Mouse (Mus musculus) liver, embryonic 13.5 days (tissue): Measurements from ENCODE around the gene Arhgap20. TPM values are rescaled to one million over a fixed set of nuclear protein-coding genes. Genes with fewer than 3 reads are reported as not detected.

Experiments used
- ATAC-seq: fragments of 200-750 bp; cut with Nextera tagmentation; 2 replicates; pipeline ENCODE4 v1.8.0; 2017; ENCODE audit warnings: low read depth, mild to moderate bottlenecking, moderate number of reproducible peaks, moderate library complexity
- DNase-seq: peaks from one replicate; pipeline ENCODE4 v3.0.0; 2022
- H3K27ac ChIP-seq: fragments of 300-500 bp; sonication (generic); 2 replicates; pipeline ENCODE4 v1.5.1; 2015; ENCODE audit warnings: moderate library complexity, mild to moderate bottlenecking, inconsistent platforms
- H3K27me3 ChIP-seq: fragments of 300-500 bp; sonication (generic); 2 replicates; pipeline ENCODE4 v1.6.1; 2015; ENCODE audit warnings: mild to moderate bottlenecking, inconsistent platforms
- H3K36me3 ChIP-seq: fragments of 300-500 bp; sonication (generic); 2 replicates; pipeline ENCODE4 v1.6.1; 2015; ENCODE audit warnings: mild to moderate bottlenecking, inconsistent platforms
- H3K4me1 ChIP-seq: fragments of 300-500 bp; sonication (generic); replicated peaks from 2 replicates; pipeline ENCODE4 v1.6.1; 2015; ENCODE audit warnings: inconsistent platforms
- H3K4me2 ChIP-seq: fragments of 300-500 bp; sonication (generic); 2 replicates; pipeline ENCODE4 v1.6.1; 2015; ENCODE audit warnings: inconsistent platforms, mild to moderate bottlenecking, moderate library complexity
- H3K4me3 ChIP-seq: fragments of 300-500 bp; sonication (generic); replicated peaks from 2 replicates; pipeline ENCODE4 v1.5.1; 2015; ENCODE audit warnings: mild to moderate bottlenecking, inconsistent platforms
- H3K9ac ChIP-seq: fragments of 300-500 bp; sonication (generic); 2 replicates; pipeline ENCODE4 v1.6.1; 2015; ENCODE audit warnings: mild to moderate bottlenecking, inconsistent platforms
- H3K9me3 ChIP-seq: fragments of 300-500 bp; sonication (generic); replicated peaks from 2 replicates; pipeline ENCODE4 v1.6.1; 2016; ENCODE audit warnings: inconsistent platforms
- WGBS: fragments of 180-500 bp; shearing (Covaris S2); methylation state at CpG from one replicate; pipeline ENCODE4 v1.1.7; 2015; ENCODE audit not compliant: insufficient replicate concordance; 5-methylcytosine and 5-hydroxymethylcytosine counted together
- polyA plus RNA-seq: library from polyadenylated mRNA; unstranded; fragments of >200 nt; fragmentation: Nextera tagmentation; extraction: Ambion mirVana; gene quantifications from 2 replicates; pipeline ENCODE4 v1.2.1, GENCODE M21; 2015

Arhgap20 gene
- polyA plus RNA-seq, 1 experiment from 2014 or later = 0.12 TPM

DNA sequence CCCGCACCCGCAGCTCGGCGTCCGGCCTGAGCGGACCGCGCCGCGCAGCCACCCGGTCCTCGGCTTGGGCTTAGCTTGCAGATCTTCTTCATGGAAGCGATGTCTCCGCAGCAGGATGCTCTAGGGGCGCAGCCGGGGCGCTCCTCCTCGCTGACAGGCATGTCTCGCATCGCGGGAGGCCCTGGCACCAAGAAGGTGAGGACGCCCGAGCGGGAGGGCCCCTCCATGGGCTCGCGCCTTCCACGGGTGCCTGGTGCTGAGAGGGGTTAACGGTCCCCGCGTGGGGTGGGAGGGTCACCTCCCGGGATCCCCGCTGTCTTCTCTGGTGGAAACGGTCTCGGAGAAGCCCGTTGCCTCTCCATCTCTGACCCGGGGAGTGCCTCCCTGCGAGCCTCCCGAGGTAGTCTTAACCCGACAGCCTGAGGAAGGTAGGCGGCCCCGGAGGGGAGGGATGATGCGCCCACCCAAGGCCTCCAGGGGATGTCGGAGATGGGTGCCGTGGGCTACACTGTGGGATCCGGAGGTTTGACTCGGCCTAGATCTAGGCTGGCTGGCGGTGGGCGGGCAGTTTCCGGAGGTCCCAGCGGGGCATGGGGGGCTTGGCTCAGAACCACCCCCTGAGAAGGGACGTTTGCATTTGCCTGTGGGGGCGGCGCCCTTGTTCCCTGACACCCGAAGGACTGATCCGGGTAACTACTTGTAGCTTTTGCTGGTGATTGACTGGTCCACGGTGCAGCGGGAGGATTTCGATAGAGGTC, 459 bp downstream of the Arhgap20 start:
- H3K4me1 ChIP-seq = peaks cover 14% of the 10 kb centered on the region
- H3K4me2 ChIP-seq = peak overlapping the region; percentile 83
- H3K27ac ChIP-seq = no peak overlapping the region
- H3K36me3 ChIP-seq = no peaks in the 10 kb centered on the region
- peak overlapping the region; percentile 61 for H3K4me3 ChIP-seq
- peaks cover 78% of the 10 kb centered on the region for H3K27me3 ChIP-seq
- DNase-seq (peak; percentile 9), ATAC-seq (no peak; the same call in 1 of the 2 replicates)
- no peaks in the 10 kb centered on the region for H3K9me3 ChIP-seq
- 1% methylated on average over 58 of the region's 58 CpGs for WGBS
- H3K9ac ChIP-seq = no peak overlapping the region

DNA sequence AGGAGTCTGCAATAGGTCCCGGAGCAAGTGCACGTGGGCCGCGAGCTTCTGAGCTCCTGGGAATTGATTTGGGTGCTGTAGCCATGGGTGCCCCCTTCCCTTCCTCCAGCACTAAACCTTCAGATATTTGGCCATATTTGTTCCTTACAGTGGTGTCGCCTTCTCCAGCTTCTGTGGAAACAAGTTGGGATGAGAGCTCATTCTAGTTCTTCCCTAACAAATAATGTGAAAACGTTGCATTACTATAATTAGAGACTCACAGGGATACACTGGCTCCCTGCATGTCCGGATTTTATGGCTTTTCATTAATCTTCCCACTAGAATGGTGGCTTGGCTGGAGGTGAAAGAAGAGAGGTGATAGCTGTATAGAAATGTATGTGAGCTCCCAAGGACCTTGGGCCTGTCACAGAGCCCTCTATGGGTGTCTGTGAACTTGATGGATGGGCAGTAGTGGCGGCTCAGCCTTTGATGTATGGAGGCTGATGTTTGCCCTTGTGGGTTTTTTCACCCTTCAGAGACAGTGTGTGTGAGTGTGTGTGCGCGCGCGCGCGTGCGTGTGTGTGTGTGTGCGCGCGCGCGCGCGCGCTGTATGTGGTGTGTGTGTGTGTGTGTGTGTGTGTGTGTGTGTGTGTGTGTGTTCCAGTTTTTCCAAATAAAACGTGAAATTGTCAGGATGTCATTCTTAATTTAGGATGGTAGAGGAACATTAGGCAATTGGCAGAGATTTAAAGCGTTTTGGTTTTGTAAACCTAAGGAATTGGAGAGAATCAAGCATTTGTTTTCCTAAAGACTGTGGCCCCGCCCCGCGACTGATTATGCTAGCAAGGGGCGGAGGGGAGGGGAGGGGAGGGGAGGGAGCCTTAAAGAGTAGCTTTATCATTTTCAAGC, 1.3 kb downstream of the Arhgap20 start:
- Histone ChIP-seq H3K27ac (no peak overlapping the region), H3K9me3 (no peaks in the 10 kb centered on the region), H3K4me1 (peaks cover 14% of the 10 kb centered on the region), H3K4me2 (peak overlapping the region; percentile 83), H3K4me3 (peak overlapping the region; percentile 61), H3K9ac (no peak overlapping the region), H3K36me3 (no peaks in the 10 kb centered on the region), H3K27me3 (peaks cover 71% of the 10 kb centered on the region)
- 2% methylated on average over 27 of the region's 29 CpGs for WGBS
- ATAC-seq = no peak
- no peak for DNase-seq

DNA sequence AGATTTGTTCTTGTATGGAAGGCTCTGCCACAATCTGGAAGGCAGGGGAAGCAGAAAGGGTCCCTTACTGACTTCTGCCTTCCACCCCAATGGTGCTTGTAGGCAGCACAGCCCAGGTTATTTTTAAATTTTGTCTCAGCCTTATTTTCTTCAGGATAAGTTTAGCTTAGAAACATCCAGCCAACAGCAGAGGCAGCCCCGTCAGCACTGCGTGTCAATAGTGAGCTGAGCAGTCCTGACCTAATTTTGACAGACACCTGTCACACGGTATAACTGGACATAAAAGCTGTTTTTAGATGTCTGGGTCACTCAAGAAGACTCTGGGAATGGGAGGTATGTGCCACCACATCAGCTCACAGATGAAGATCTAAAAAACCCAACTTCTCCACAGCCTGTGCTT, 9.1 kb downstream of the Arhgap20 start:
- Histone ChIP-seq H3K4me1 (no peaks in the 10 kb centered on the region), H3K27me3 (no peaks in the 10 kb centered on the region), H3K4me2 (no peak overlapping the region), H3K4me3 (no peak overlapping the region), H3K36me3 (no peaks in the 10 kb centered on the region), H3K9me3 (no peaks in the 10 kb centered on the region), H3K27ac (no peak overlapping the region), H3K9ac (no peak overlapping the region)
- WGBS = 67% methylated on average over 3 of the region's 3 CpGs
- DNase-seq (no peak), ATAC-seq (no peak)

DNA sequence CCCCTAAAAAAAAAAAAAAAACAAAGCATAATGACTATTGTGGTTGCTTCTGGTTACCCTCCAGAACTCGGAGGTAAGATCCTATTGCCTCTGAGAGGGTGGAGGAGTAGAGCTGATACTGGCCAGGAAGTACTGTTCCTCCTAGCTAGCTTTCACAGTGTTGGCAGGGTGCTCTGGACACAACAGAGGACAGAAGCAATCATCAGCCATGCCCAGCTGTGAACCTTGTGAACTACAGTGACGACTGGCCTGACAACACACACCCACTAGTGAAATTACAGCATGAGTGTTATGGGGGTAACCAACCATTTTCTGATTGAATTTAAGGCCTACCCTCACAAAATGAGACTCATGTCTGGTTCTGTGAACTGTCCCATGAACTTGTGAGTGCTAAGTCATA, 11.3 kb downstream of the Arhgap20 start:
- Histone ChIP-seq H3K4me2 (no peak overlapping the region), H3K4me3 (no peak overlapping the region), H3K9ac (no peak overlapping the region), H3K4me1 (no peaks in the 10 kb centered on the region), H3K27me3 (no peaks in the 10 kb centered on the region), H3K9me3 (no peaks in the 10 kb centered on the region), H3K36me3 (no peaks in the 10 kb centered on the region), H3K27ac (no peak overlapping the region)
- ATAC-seq (no peak), DNase-seq (no peak)
- 35% methylated on average over 2 of the region's 2 CpGs for WGBS

DNA sequence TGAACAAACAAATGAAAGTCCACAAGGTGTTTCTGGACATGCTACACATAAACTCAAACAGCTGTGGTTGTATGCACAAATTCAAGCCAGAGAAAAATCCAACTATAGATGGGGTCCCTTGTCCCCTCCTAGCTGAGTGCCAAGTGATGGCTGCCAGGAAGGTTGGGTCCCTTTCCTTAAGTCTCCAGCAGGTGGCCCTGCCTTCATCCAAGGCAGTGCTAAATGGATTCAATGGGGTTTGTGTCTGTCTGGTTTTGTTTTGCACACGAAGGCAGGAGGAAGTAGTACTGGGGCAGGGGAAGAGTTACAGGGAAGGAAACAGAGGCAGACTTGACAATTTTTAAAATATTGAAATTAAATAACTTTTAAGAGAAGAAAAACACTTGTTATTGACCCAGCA, 12.0 kb downstream of the Arhgap20 start:
- H3K4me1 ChIP-seq = no peaks in the 10 kb centered on the region
- no peaks in the 10 kb centered on the region for H3K27me3 ChIP-seq
- WGBS = 0% methylated on average over 1 of the region's 1 CpGs
- H3K27ac ChIP-seq = no peak overlapping the region
- H3K9ac ChIP-seq = no peak overlapping the region
- H3K4me2 ChIP-seq = no peak overlapping the region
- DNase-seq = no peak
- H3K4me3 ChIP-seq = no peak overlapping the region
- ATAC-seq = no peak
- no peaks in the 10 kb centered on the region for H3K36me3 ChIP-seq
- H3K9me3 ChIP-seq = no peaks in the 10 kb centered on the region

DNA sequence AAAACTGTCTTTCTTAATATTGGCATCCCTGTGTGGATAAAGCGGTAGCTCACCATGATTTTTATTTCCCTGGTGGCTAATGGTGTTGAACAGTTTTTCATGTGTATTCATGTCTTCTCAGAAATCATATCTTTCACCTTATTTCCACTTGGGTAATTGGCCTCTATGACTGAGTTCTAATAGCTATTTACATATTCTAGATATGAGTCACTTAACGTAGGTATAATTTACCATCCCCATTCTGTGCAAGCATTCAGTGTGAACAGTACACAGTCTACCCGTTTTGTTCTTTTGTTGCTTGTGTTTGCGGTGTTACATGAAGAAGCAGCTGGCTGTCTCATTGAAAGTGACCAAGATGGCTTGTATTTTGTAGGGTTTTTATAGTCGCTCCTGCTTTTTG, 14.1 kb downstream of the Arhgap20 start:
- Histone ChIP-seq H3K4me1 (no peaks in the 10 kb centered on the region), H3K4me3 (no peak overlapping the region), H3K27ac (no peak overlapping the region), H3K36me3 (no peaks in the 10 kb centered on the region), H3K9ac (no peak overlapping the region), H3K27me3 (no peaks in the 10 kb centered on the region), H3K4me2 (no peak overlapping the region), H3K9me3 (no peaks in the 10 kb centered on the region)
- no peak for ATAC-seq
- DNase-seq = no peak
- WGBS = 69% methylated on average over 5 of the region's 5 CpGs

DNA sequence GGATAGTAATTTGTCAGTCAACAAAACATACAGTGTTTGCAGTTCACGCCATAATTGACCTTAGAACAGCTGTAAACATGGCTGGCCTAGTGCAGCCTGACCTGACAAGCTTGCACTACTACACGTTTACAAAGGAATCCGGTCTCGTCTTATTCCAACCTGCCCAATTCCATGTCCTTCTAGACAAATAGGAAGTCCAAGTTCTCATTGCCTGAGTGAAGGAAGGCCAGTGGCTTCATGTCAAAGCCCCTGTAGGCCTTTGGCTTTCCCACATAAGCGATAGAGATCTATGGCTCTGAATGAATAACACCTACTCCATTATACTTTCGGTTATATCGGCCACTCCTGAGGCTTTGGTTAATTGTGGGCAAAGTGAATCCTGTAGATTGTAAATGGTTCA, 16.0 kb downstream of the Arhgap20 start:
- no peaks in the 10 kb centered on the region for H3K9me3 ChIP-seq
- 71% methylated on average over 7 of the region's 7 CpGs for WGBS
- H3K27me3 ChIP-seq = no peaks in the 10 kb centered on the region
- no peaks in the 10 kb centered on the region for H3K4me1 ChIP-seq
- no peak overlapping the region for H3K9ac ChIP-seq
- ATAC-seq (no peak), DNase-seq (no peak)
- no peak overlapping the region for H3K27ac ChIP-seq
- H3K36me3 ChIP-seq = no peaks in the 10 kb centered on the region
- no peak overlapping the region for H3K4me3 ChIP-seq
- no peak overlapping the region for H3K4me2 ChIP-seq

DNA sequence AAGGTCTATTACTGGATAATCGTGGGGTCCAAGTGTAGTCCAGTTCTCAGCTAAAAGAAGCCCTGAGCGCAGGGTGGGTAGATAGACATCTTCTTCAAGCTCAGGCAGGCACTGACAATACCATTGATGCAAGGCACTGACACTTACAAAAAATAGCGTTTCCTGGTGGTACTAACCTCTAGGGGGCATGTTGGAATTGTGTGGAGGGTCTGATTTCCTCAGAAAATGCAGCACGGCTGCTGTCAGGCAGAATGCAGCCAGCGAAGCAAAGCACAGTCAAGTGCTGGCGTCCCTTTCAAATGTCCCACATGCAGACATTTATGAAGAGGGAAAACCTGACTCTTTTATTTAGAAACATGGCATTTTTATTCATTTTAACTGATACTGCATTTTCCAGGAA, 22.2 kb downstream of the Arhgap20 start:
- Histone ChIP-seq H3K9me3 (no peaks in the 10 kb centered on the region), H3K9ac (no peak overlapping the region), H3K4me3 (no peak overlapping the region), H3K27ac (no peak overlapping the region), H3K4me1 (no peaks in the 10 kb centered on the region), H3K36me3 (no peaks in the 10 kb centered on the region), H3K27me3 (no peaks in the 10 kb centered on the region), H3K4me2 (no peak overlapping the region)
- DNase-seq = no peak
- WGBS = 41% methylated on average over 6 of the region's 6 CpGs
- no peak for ATAC-seq

DNA sequence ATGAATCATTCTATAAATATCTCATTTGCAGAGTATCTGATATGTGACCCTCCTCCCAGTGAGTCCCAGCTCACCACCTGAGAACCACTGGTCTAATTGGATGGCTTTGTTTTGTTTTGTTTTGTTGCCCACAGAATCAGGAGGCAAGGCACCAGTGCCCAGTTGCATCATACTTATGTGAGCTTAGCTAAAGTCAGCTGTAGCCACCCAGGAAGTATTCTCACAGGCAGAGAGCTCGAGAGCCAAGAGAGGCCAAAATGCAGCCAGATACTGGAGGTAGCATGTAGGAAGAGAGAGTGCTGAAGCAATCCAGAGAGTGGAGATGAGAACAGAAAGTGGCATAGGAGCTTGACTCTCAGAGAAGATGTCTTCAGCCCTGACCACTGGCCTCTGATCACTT, 23.3 kb downstream of the Arhgap20 start:
- Histone ChIP-seq H3K27me3 (no peaks in the 10 kb centered on the region), H3K9ac (no peak overlapping the region), H3K36me3 (no peaks in the 10 kb centered on the region), H3K9me3 (no peaks in the 10 kb centered on the region), H3K27ac (no peak overlapping the region), H3K4me3 (no peak overlapping the region), H3K4me1 (no peaks in the 10 kb centered on the region), H3K4me2 (no peak overlapping the region)
- no peak for DNase-seq
- no peak for ATAC-seq
- WGBS = 44% methylated on average over 1 of the region's 1 CpGs

DNA sequence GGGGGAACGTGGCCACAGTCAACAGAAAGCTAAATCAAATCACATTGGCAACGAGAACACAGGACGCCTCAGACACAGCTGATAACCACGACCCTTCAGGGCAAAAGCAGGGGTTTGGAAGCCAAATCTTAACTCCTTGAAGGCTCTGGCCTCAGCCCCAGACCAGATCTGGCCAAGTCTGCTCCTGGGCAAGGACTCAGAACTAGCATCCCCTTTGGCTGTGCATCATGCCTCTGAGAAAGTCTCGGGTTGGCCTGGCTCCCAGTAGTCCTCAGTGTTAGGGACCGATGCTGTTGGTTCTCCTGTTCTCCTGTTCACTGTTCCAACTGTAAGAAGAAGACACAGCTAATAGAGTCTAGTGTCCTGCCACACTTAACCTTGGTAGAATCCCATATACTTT, 30.1 kb downstream of the Arhgap20 start:
- no peak for ATAC-seq
- WGBS = 62% methylated on average over 6 of the region's 6 CpGs
- no peak overlapping the region for H3K4me2 ChIP-seq
- H3K36me3 ChIP-seq = no peaks in the 10 kb centered on the region
- H3K9ac ChIP-seq = no peak overlapping the region
- no peaks in the 10 kb centered on the region for H3K27me3 ChIP-seq
- no peak overlapping the region for H3K4me3 ChIP-seq
- no peak for DNase-seq
- no peaks in the 10 kb centered on the region for H3K4me1 ChIP-seq
- no peaks in the 10 kb centered on the region for H3K9me3 ChIP-seq
- H3K27ac ChIP-seq = no peak overlapping the region

DNA sequence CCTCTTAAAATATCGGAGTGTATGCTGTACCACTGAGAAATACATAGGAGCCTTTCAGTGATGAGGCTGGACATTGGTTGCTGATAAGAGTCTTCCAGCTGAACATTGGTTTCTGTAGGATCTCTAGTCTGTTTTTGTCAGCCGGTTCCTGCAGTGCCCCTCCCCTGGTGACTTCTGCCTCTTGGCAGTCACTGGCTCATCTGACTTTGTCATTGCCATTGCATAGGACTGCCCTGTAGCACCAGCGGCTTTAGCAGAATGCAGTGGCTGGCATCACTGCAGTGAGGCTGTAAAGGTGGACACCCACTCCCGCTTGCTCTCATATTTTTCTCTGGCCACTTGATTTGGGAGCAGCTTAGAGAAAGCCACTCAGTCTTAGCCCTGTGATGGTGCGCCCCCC, 33.1 kb downstream of the Arhgap20 start:
- no peaks in the 10 kb centered on the region for H3K9me3 ChIP-seq
- ATAC-seq (no peak), DNase-seq (no peak)
- 62% methylated on average over 5 of the region's 5 CpGs for WGBS
- H3K4me2 ChIP-seq = no peak overlapping the region
- H3K4me3 ChIP-seq = no peak overlapping the region
- H3K27ac ChIP-seq = no peak overlapping the region
- H3K36me3 ChIP-seq = no peaks in the 10 kb centered on the region
- H3K9ac ChIP-seq = no peak overlapping the region
- H3K27me3 ChIP-seq = no peaks in the 10 kb centered on the region
- no peaks in the 10 kb centered on the region for H3K4me1 ChIP-seq
